Mouse (Mus musculus): ENCODE data around the gene Fen1. TPM values are rescaled to one million over a fixed set of nuclear protein-coding genes. Genes with fewer than 3 reads are reported as not detected.

Gene Fen1
- polyA plus RNA-seq, 1 experiment: not detected

DNA sequence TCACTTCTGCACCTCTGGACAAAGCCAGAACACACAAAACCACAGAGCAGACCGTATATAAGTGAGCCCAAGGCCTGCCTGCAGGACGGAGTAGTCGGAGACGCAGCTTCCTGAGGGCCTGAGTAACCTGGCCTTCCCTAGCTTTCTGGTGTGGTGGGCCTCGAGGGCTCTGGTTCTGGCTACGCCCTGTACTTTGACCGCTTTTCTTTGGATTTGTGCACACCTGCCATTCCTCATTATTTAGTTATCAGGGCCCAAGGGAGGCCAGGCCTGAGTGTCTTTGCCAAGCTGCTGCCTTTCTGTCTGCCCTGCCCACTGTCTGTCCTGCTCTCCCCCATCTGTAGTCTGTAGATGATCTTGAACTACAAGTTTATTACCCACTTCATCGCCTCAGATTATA, 14.0 kb downstream of the Fen1 start:
- H3K4me1 ChIP-seq (ENCODE audit: control insufficient read depth, insufficient read depth, low read length): peaks cover 8% of the 10 kb centered on the region; the same call in 1 of the 2 replicates
- WGBS: 88% methylated on average over 8 of the region's 8 CpGs
- no peak overlapping the region for H3K27ac ChIP-seq (ENCODE audit: insufficient read depth, low read depth, low read length)
- H3K4me3 ChIP-seq (ENCODE audit: insufficient read depth, low read depth, low read length): no peak overlapping the region
- TF ChIP-seq CTCF (IDR thresholded peaks at IDR 0.05; ENCODE audit: insufficient read depth, low read depth, low read length) (no peak), POLR2A (IDR thresholded peaks at IDR 0.05; ENCODE audit: insufficient read depth, low read depth, low read length) (no peak)

GRCm38 (mm10) chr19:10189022-10189421, 14.9 kb downstream of the Fen1 start:
- Histone ChIP-seq H3K4me1 (ENCODE audit: control insufficient read depth, insufficient read depth, low read length) (peaks cover 14% of the 10 kb centered on the region), H3K27ac (ENCODE audit: insufficient read depth, low read depth, low read length) (no peak overlapping the region), H3K4me3 (ENCODE audit: insufficient read depth, low read depth, low read length) (no peak overlapping the region)
- 77% methylated on average over 6 of the region's 6 CpGs for WGBS
- TF ChIP-seq CTCF (IDR thresholded peaks at IDR 0.05; ENCODE audit: insufficient read depth, low read depth, low read length) (no peak), POLR2A (IDR thresholded peaks at IDR 0.05; ENCODE audit: insufficient read depth, low read depth, low read length) (no peak)

DNA sequence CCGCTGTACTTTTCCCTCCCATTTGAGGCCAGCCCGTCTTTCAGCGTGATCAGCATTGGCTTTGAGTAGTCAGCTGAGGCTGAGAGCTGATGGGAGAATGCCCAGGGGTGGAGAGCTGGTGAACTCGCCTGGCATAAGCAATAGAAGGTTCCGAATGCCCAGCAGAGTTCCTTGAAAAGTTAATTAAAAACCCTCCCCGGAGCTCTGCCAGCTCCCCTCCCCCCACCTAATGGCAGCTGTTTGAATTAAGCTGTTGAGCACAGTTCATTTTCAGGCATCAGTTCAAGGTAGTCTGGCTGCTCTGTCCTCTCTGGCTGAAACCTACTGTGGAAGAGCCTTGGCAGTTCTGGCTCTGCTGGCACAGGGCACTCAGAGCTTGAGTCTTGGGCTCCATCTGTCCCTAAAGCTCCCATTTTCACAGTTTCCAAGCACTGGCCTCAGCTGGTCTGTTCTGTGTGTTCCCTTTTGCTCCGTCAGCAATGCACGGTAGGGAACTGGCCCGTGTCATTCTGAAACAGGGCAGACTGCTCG, 15.6 kb downstream of the Fen1 start:
- 27% methylated on average over 10 of the region's 10 CpGs for WGBS
- Histone ChIP-seq H3K4me1 (ENCODE audit: control insufficient read depth, insufficient read depth, low read length) (peaks cover 15% of the 10 kb centered on the region), H3K27ac (ENCODE audit: insufficient read depth, low read depth, low read length) (peak overlapping the region; percentile 69), H3K4me3 (ENCODE audit: insufficient read depth, low read depth, low read length) (no peak overlapping the region)
- TF ChIP-seq POLR2A (IDR thresholded peaks at IDR 0.05; ENCODE audit: insufficient read depth, low read depth, low read length): no peak
- TF ChIP-seq CTCF (IDR thresholded peaks at IDR 0.05; ENCODE audit: insufficient read depth, low read depth, low read length): no peak

DNA sequence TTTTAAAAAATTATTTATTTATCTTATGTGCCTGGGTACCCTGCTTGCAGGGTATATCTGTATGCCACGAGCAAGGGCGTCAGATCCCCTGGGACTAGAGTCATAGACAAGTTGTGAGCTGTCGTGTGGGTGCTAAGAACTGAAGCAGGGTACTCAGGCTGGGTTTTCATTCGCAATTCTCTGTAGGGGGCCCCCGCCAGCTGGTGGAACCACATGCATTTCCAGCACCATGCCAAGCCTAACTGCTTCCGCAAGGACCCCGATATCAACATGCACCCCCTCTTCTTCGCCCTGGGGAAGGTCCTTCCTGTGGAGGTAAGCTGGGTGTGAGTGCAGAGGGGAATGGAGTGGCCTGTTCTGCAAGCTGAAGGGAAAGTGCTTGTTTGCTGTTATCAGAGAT, 17.4 kb downstream of the Fen1 start:
- peaks cover 15% of the 10 kb centered on the region for H3K4me1 ChIP-seq (ENCODE audit: control insufficient read depth, insufficient read depth, low read length)
- WGBS: 79% methylated on average over 8 of the region's 8 CpGs
- no peak overlapping the region for H3K4me3 ChIP-seq (ENCODE audit: insufficient read depth, low read depth, low read length)
- TF ChIP-seq CTCF (IDR thresholded peaks at IDR 0.05; ENCODE audit: insufficient read depth, low read depth, low read length): no peak
- no peak for TF ChIP-seq POLR2A (IDR thresholded peaks at IDR 0.05; ENCODE audit: insufficient read depth, low read depth, low read length)
- no peak overlapping the region for H3K27ac ChIP-seq (ENCODE audit: insufficient read depth, low read depth, low read length)

- no peak for TF ChIP-seq POLR2A (IDR thresholded peaks at IDR 0.05; ENCODE audit: insufficient read depth, low read depth, low read length)
- no peak for TF ChIP-seq CTCF (IDR thresholded peaks at IDR 0.05; ENCODE audit: insufficient read depth, low read depth, low read length)
- Histone ChIP-seq H3K4me1 (ENCODE audit: control insufficient read depth, insufficient read depth, low read length) (peaks cover 15% of the 10 kb centered on the region), H3K4me3 (ENCODE audit: insufficient read depth, low read depth, low read length) (no peak overlapping the region), H3K27ac (ENCODE audit: insufficient read depth, low read depth, low read length) (no peak overlapping the region)
- 65% methylated on average over 3 of the region's 3 CpGs for WGBS
Observed at GRCm38 (mm10) chr19:10185876-10186275, 18.1 kb downstream of the Fen1 start.

- Histone ChIP-seq H3K27ac (ENCODE audit: insufficient read depth, low read depth, low read length) (peak overlapping the region; percentile 90), H3K4me1 (ENCODE audit: control insufficient read depth, insufficient read depth, low read length) (peaks cover 15% of the 10 kb centered on the region), H3K4me3 (ENCODE audit: insufficient read depth, low read depth, low read length) (peak overlapping the region; percentile 84)
- TF ChIP-seq POLR2A (IDR thresholded peaks at IDR 0.05; ENCODE audit: insufficient read depth, low read depth, low read length) (no peak), CTCF (IDR thresholded peaks at IDR 0.05; ENCODE audit: insufficient read depth, low read depth, low read length) (no peak)
- WGBS: 3% methylated on average over 12 of the region's 12 CpGs
Observed at GRCm38 (mm10) chr19:10184096-10184495, 19.9 kb downstream of the Fen1 start.

DNA sequence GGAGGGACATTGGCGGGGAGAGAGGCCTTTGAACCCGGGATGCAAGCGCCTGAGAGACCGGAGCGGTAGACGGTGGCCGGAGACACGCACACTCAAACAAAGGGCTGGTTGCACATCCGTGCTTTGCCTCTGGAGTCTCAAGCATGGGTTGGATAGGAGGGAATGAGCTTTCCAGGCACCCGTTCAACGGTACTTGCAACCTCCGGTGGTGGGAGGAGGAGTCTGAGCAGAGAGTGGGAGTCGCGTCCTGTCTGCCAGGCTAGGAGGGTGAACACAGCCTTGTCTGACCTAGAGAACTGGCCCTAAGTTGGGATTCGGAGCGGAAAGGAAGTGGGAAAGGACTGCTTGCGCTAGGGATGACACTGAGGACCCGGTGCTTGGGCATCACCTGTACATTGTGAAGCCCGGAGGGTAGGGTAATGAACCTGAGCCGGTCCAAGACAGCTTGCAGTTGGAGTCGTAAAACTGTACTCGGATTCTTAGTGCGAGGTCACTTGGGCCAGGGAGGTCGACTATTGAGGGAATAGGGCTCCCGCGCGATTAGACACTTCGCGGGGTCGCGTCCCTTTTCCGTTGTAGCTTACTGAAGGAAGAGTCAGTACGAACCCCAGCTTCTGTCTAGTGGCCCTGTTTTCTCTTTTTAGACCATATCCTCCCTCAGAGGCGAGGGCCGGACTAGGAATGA, 20.5 kb downstream of the Fen1 start:
- TF ChIP-seq POLR2A (IDR thresholded peaks at IDR 0.05; ENCODE audit: insufficient read depth, low read depth, low read length) (peak; percentile 41), CTCF (IDR thresholded peaks at IDR 0.05; ENCODE audit: insufficient read depth, low read depth, low read length) (no peak)
- Histone ChIP-seq H3K4me3 (ENCODE audit: insufficient read depth, low read depth, low read length) (peak overlapping the region; percentile 84), H3K4me1 (ENCODE audit: control insufficient read depth, insufficient read depth, low read length) (peaks cover 15% of the 10 kb centered on the region), H3K27ac (ENCODE audit: insufficient read depth, low read depth, low read length) (peak overlapping the region; percentile 90)
- WGBS: under 1% methylated on average over 35 of the region's 35 CpGs

DNA sequence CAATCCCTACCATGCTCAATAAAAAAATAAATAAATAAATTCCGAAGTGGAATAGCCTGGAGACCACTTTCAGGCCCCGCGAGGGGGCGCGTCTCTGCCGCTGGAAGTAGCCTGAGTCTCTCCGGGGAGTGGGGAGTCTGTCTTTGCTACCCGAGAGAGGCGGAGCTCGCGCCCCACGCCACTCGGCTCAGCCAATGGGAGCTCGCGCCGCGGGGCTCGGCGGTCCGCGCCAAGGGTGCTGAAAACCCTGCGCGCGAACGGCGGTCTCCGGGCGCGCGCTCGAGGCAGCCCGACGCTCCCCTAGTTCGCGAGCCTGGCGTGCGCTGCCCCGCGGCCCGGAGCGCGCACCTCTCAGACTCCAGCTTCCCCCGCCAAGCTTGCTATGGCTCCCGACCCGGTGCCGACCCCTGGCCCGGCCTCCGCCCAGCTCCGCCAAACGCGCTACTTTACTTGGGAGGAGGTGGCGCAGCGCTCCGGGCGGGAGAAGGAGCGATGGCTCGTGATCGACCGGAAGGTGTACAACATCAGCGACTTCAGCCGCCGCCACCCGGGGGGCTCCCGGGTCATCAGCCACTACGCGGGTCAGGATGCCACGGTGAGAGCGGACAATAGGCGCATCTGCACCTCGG, 21.2 kb downstream of the Fen1 start, which contains the start of gene Fads1:
Gene Fads1 (plus strand): TSS at position 219 of the 629 bp plus-strand sequence.
- H3K4me3 ChIP-seq (ENCODE audit: insufficient read depth, low read depth, low read length): peak within 1 kb of the TSS; percentile 84
- WGBS: under 1% methylated on average over 70 of the region's 70 CpGs
- peaks cover 10% of the 10 kb centered on the region for H3K4me1 ChIP-seq (ENCODE audit: control insufficient read depth, insufficient read depth, low read length)

DNA sequence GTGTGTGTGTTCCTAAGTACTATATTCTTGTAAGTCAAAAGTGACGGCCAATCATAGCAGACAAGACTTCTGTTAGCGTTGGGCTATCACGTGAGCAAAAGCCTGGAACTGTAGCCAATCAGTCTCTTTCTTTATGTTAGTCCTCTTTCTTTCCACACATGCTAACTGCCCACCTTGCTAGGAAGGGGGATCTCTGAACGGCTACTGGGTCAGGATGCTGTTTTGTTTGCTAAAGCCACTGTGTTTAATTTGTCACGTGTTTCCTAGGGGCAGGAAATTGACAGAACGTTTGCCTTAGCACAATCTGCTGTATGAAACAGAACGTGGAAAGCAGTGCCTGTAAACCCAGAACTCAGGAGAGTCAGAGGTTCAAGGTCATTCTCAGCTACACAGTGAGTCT, 21.8 kb downstream of the Fen1 start:
- 20% methylated on average over 7 of the region's 7 CpGs for WGBS
- peaks cover 10% of the 10 kb centered on the region for H3K4me1 ChIP-seq (ENCODE audit: control insufficient read depth, insufficient read depth, low read length)
- no peak for TF ChIP-seq CTCF (IDR thresholded peaks at IDR 0.05; ENCODE audit: insufficient read depth, low read depth, low read length)
- TF ChIP-seq POLR2A (IDR thresholded peaks at IDR 0.05; ENCODE audit: insufficient read depth, low read depth, low read length): no peak
- H3K27ac ChIP-seq (ENCODE audit: insufficient read depth, low read depth, low read length): peak overlapping the region; percentile 82
- H3K4me3 ChIP-seq (ENCODE audit: insufficient read depth, low read depth, low read length): peak overlapping the region; percentile 84

More for the DNA sequence above, 21.2 kb downstream of the Fen1 start, which contains the start of gene Fads1:
- TF ChIP-seq POLR2A (IDR thresholded peaks at IDR 0.05; ENCODE audit: insufficient read depth, low read depth, low read length) (peak; percentile 78), CTCF (IDR thresholded peaks at IDR 0.05; ENCODE audit: insufficient read depth, low read depth, low read length) (peak; percentile 45; the same call in 1 of the 2 replicates)
- H3K27ac ChIP-seq (ENCODE audit: insufficient read depth, low read depth, low read length): peak within 1 kb of the TSS; percentile 90

Measured in olfactory bulb, adult 2 months (tissue).